Mouse (Mus musculus) CH12.LX (cell line): Measurements from ENCODE around the gene Tspan32. TPM values are rescaled to one million over a fixed set of nuclear protein-coding genes. Genes with fewer than 3 reads are reported as not detected.

Experiments used
- DNase-seq: peaks from one replicate; pipeline ENCODE4 v3.0.0-alpha.2; 2013; ENCODE audit errors: extremely low read depth
- H3K27ac ChIP-seq: 2 replicates; pipeline ENCODE4 v1.5.1; 2012; ENCODE audit warnings: low read depth, mild to moderate bottlenecking, control low read depth, moderate library complexity; ENCODE audit not compliant: insufficient read depth
- H3K27me3 ChIP-seq: replicated peaks from 2 replicates; pipeline ENCODE3; 2012; ENCODE audit warnings: inconsistent platforms
- H3K36me3 ChIP-seq, 2 experiments: replicated peaks in 1 of 2; 2 replicates each; pipeline versions ENCODE3 to v1.6.1; 2012; ENCODE audit warnings: inconsistent platforms in 1 of 2, low read length in 1 of 2, mild to moderate bottlenecking in 1 of 2, mixed read lengths in 1 of 2, moderate library complexity in 1 of 2; ENCODE audit not compliant: control insufficient read depth in 1 of 2, insufficient read depth in 1 of 2
- H3K4me1 ChIP-seq, 2 experiments: 2 replicates each; pipeline ENCODE4 v1.6.1; 2012; ENCODE audit warnings: inconsistent platforms in 1 of 2, moderate library complexity in 1 of 2; ENCODE audit not compliant: insufficient read depth in 2 of 2, control insufficient read depth in 1 of 2
- H3K4me2 ChIP-seq: 2 replicates; pipeline ENCODE4 v1.6.1; 2012; ENCODE audit warnings: low read depth, mild to moderate bottlenecking, control low read depth; ENCODE audit not compliant: poor library complexity, insufficient read depth, severe bottlenecking
- H3K4me3 ChIP-seq, 3 experiments: fragments of 150-350 bp in 1 of 3; sonication (generic) in 1 of 3; replicated peaks in 1 of 3; 2 replicates each; pipeline versions ENCODE3 to v1.5.1; 2011 to 2012; ENCODE audit warnings: low read depth in 2 of 3, low read length in 2 of 3, mild to moderate bottlenecking in 2 of 3, moderate library complexity in 2 of 3, control low read depth in 1 of 3, improper control_type of control experiment in 1 of 3, inconsistent platforms in 1 of 3, mixed read lengths in 1 of 3; ENCODE audit not compliant: poor library complexity in 1 of 3
- H3K79me2 ChIP-seq: replicated peaks from 2 replicates; pipeline ENCODE4 v1.6.1; 2012; ENCODE audit warnings: mild to moderate bottlenecking, moderate library complexity; ENCODE audit not compliant: control insufficient read depth, poor library complexity, insufficient read depth, severe bottlenecking; ENCODE audit errors: extremely low read depth
- H3K9ac ChIP-seq: 2 replicates; pipeline ENCODE4 v1.6.1; 2012; ENCODE audit warnings: low read depth, mild to moderate bottlenecking, control low read depth, moderate library complexity; ENCODE audit not compliant: insufficient read depth
- H3K9me3 ChIP-seq: replicated peaks from 2 replicates; pipeline ENCODE3; 2012; ENCODE audit warnings: low read length, inconsistent platforms, mixed read lengths
- CHD2 ChIP-seq: IDR thresholded peaks from 2 replicates; pipeline ENCODE4 v1.6.1; 2011; ENCODE audit warnings: low read length, improper control_type of control experiment
- CTCF ChIP-seq, 2 experiments: IDR thresholded peaks in 1 of 2; conservative IDR thresholded peaks in 1 of 2; 2 replicates each; pipeline ENCODE4 v1.5.1; 2011 to 2012; ENCODE audit warnings: low read depth in 2 of 2, low read length in 2 of 2, improper control_type of control experiment in 1 of 2, inconsistent platforms in 1 of 2, mild to moderate bottlenecking in 1 of 2, moderate library complexity in 1 of 2
- ETS1 ChIP-seq: conservative IDR thresholded peaks from 2 replicates; pipeline ENCODE4 v1.6.1; 2012; ENCODE audit warnings: low read depth, mild to moderate bottlenecking, inconsistent platforms, low read length, improper control_type of control experiment, moderate library complexity
- GABPA ChIP-seq: IDR thresholded peaks from 2 replicates; pipeline ENCODE4 v1.6.1; 2012; ENCODE audit warnings: low read depth, low read length, improper control_type of control experiment, inconsistent platforms; ENCODE audit not compliant: insufficient replicate concordance
- KAT2A ChIP-seq: IDR thresholded peaks from 2 replicates; pipeline ENCODE4 v1.6.1; 2012; ENCODE audit warnings: low read length, improper control_type of control experiment, inconsistent platforms; ENCODE audit not compliant: insufficient replicate concordance
- MAFK ChIP-seq: IDR thresholded peaks from 2 replicates; pipeline ENCODE4 v1.6.1; 2011; ENCODE audit warnings: low read length, improper control_type of control experiment; ENCODE audit not compliant: insufficient replicate concordance
- MAX ChIP-seq: IDR thresholded peaks from 2 replicates; pipeline ENCODE4 v1.6.1; 2011; ENCODE audit warnings: low read length, improper control_type of control experiment
- MAZ ChIP-seq: IDR thresholded peaks from 2 replicates; pipeline ENCODE4 v1.6.1; 2012; ENCODE audit warnings: low read depth, mild to moderate bottlenecking, inconsistent platforms, low read length, improper control_type of control experiment, moderate library complexity
- MEF2A ChIP-seq: IDR thresholded peaks from 2 replicates; pipeline ENCODE4 v1.6.1; 2014; ENCODE audit warnings: low read depth, mild to moderate bottlenecking, inconsistent platforms, low read length, improper control_type of control experiment, borderline replicate concordance
- NELFE ChIP-seq: IDR thresholded peaks from 2 replicates; pipeline ENCODE4 v1.6.1; 2011; ENCODE audit warnings: low read depth, low read length, improper control_type of control experiment
- NRF1 ChIP-seq: IDR thresholded peaks from 2 replicates; pipeline ENCODE4 v1.6.1; 2014; ENCODE audit warnings: low read depth, mild to moderate bottlenecking, inconsistent platforms, low read length, improper control_type of control experiment, moderate library complexity
- RAD21 ChIP-seq: IDR thresholded peaks from 2 replicates; pipeline ENCODE4 v1.6.1; 2011; ENCODE audit warnings: low read depth, mild to moderate bottlenecking, low read length, improper control_type of control experiment, moderate library complexity
- SMC3 ChIP-seq: IDR thresholded peaks from 2 replicates; pipeline ENCODE4 v1.6.1; 2011; ENCODE audit warnings: low read depth, low read length, improper control_type of control experiment
- TBP ChIP-seq: conservative IDR thresholded peaks from 2 replicates; pipeline ENCODE4 v1.6.1; 2011; ENCODE audit warnings: low read depth, low read length, improper control_type of control experiment
- TCF12 ChIP-seq: IDR thresholded peaks from 2 replicates; pipeline ENCODE4 v1.6.1; 2014; ENCODE audit warnings: low read depth, mild to moderate bottlenecking, inconsistent platforms, low read length, improper control_type of control experiment
- USF2 ChIP-seq: conservative IDR thresholded peaks from 2 replicates; pipeline ENCODE4 v1.6.1; 2011; ENCODE audit warnings: low read depth, low read length, improper control_type of control experiment
- ZC3H11A ChIP-seq: IDR thresholded peaks from 2 replicates; pipeline ENCODE4 v1.6.1; 2012; ENCODE audit warnings: low read depth, mild to moderate bottlenecking, inconsistent platforms, low read length, improper control_type of control experiment
- ZKSCAN1 ChIP-seq: IDR thresholded peaks from 2 replicates; pipeline ENCODE4 v1.6.1; 2012; ENCODE audit warnings: low read depth, inconsistent platforms, low read length, improper control_type of control experiment, borderline replicate concordance
- ZMIZ1 ChIP-seq: IDR thresholded peaks from 2 replicates; pipeline ENCODE4 v1.6.1; 2012; ENCODE audit warnings: low read depth, mild to moderate bottlenecking, inconsistent platforms, low read length, improper control_type of control experiment
- ZNF384 ChIP-seq: IDR thresholded peaks from 2 replicates; pipeline ENCODE4 v1.6.1; 2012; ENCODE audit warnings: low read depth, low read length, improper control_type of control experiment, inconsistent platforms
- dilution Hi-C: fragments of 300-500 bp; cut with MboI; formaldehyde crosslinking; loops from 2 replicates; pipeline ENCODE4 v1.14.3; 2020; ENCODE audit warnings: low sequenced_read_pairs; ENCODE audit not compliant: extremely low pct_unique_long_range_greater_than_20kb, extremely low pct_ligation_motif_present
- in situ Hi-C: fragments of 300-500 bp; cut with MboI; formaldehyde crosslinking; loops from 3 replicates; pipeline ENCODE4 v1.14.3; 2019; ENCODE audit warnings: low sequenced_read_pairs, low pct_ligation_motif_present, low pct_unique_long_range_greater_than_20kb, mixed read lengths
- polyA plus RNA-seq: library from polyadenylated mRNA; unstranded; fragments of >175 nt; gene quantifications from 2 replicates; pipeline ENCODE4 v1.2.1, GENCODE M21; 2012; ENCODE audit warnings: low read depth; ENCODE audit not compliant: insufficient read length
- total RNA-seq, 2 experiments: library from RNA; depleted of rRNA; stranded (reverse); fragments of 300-350 nt in 1 of 2; fragments of >200 nt in 1 of 2; gene quantifications; 2 replicates each; pipeline ENCODE4 v1.2.3; 2012 to 2014

Gene Tspan32
- total and polyA plus RNA-seq, 3 experiments = 28.2 to 34.5 (median 28.6) TPM

DNA sequence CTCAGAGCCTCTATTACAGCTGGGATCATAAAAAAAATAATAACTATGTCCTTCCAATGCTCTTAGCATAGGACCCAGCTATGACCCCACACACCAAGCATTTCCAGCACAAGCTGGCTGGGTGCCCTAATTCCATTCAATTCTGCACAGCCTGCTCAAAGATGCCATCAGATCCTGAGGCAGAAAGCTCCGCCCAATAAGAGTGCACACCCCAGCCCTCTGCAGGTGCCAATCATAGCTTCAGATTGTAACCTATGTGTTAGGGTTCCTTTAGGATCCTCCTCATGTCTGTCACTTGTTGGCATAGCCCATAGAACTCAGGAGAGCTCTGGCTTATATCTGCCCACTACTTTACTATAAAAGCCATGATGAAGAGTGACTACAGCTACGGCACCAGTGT, 7.8 kb upstream of the Tspan32 start:
- Histone ChIP-seq H3K9ac (no peak overlapping the region), H3K4me1 (peaks cover 3 to 15% of the 10 kb centered on the region in 2 experiments), H3K36me3 (peaks cover 0 to 13% of the 10 kb centered on the region in 2 experiments)

DNA sequence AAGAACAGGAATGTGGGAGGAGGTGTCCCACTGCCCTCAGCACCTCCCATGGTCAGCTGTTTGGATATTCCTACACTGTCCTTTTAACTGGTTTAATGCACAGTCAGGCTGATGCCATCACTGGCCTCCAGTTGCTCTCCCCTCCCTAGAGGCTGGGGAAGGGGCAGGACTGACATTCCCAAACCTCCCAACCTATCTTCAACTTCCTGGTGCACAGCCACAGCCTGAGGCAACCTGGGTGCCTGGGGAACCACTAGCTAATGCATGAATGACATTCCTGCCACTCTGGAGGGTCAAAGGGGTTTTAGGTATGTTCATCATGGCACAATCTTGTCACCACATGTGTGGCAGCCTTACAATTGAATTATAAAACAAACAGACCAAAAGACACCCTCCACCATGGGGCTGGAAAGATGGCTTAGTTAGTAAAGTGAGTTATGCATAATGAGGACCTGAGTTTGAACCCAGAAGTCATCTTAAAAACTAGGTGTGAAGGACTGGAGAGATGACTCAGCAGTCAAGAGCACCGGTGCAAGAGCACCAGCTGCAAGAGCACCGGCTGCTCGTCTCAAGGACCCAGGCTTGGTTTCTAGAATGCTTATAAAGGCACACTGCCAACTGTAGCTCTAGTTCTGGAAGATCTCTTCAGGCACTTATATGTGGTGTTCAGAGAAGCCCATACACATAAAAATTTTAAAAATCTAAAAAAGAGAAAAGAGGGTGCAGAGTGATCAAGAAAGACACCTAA, 7.3 kb upstream of the Tspan32 start:
- H3K4me2 ChIP-seq = no peak overlapping the region

More for the DNA sequence above, 7.8 kb upstream of the Tspan32 start:
- H3K4me3 ChIP-seq = no peak overlapping the region
- no peak for TF ChIP-seq USF2
- no peak for TF ChIP-seq ZC3H11A
- no peak for TF ChIP-seq ZKSCAN1
- TF ChIP-seq MEF2A = no peak
- TF ChIP-seq MAX = no peak
- no peak for TF ChIP-seq GABPA
- TF ChIP-seq MAFK = no peak
- no peak for TF ChIP-seq TCF12
- no peak for TF ChIP-seq MAZ
- H3K79me2 ChIP-seq = no peaks in the 10 kb centered on the region
- H3K9me3 ChIP-seq = no peaks in the 10 kb centered on the region
- H3K27ac ChIP-seq = no peak overlapping the region
- dilution Hi-C loops = no loop called here
- in situ Hi-C loops = no loop called here
- H3K4me2 ChIP-seq = no peak overlapping the region
- no peak for DNase-seq
- no peaks in the 10 kb centered on the region for H3K27me3 ChIP-seq

DNA sequence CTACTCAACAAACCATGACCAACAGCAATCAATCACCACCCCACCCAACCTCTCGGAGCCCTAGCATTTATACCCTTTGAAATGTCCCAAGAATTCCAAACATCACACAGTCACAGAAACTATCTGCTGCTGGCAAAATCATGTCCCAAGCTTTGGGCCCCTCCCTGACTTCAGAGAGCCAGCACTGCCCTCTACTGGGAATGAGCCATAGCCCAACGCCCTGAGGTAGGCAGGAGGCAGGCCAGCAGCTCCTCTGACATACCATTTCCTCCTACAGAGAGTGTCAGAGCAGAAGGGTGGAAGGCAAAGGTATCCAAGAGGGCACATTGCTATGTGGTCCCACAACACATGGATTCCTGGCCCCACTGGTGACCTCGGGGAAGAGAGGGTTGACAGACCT, 2.2 kb upstream of the Tspan32 start:
- TF ChIP-seq MAZ (0 out of 2 replicates have a peak, but pooled peaks have one; percentile 64), USF2 (no peak), SMC3 (peak; percentile 67), TBP (no peak), CTCF (conservative IDR thresholded peaks at IDR 0.05 in 1 of 2, IDR thresholded peaks at IDR 0.05 in 1 of 2; ENCODE audit: low read depth in 2 of 2, low read length in 2 of 2) (peak; percentile 19 to 77; a peak in 3 of 4 replicates), ETS1 (no peak), RAD21 (peak; percentile 68), CHD2 (no peak), ZMIZ1 (no peak), TCF12 (no peak), NRF1 (no peak), NELFE (no peak), KAT2A (no peak)
- Histone ChIP-seq H3K4me1 (peaks cover 13 to 33% of the 10 kb centered on the region in 2 experiments), H3K79me2 (peaks cover 21% of the 10 kb centered on the region), H3K27ac (no peak overlapping the region), H3K9me3 (no peaks in the 10 kb centered on the region), H3K9ac (no peak overlapping the region), H3K4me2 (no peak overlapping the region), H3K36me3 (peaks cover 0 to 2% of the 10 kb centered on the region in 2 experiments), H3K4me3 (no peak overlapping the region), H3K27me3 (no peaks in the 10 kb centered on the region)
- dilution Hi-C loops = no loop called here
- in situ Hi-C loops = loop anchor here (25.0 kb wide), 1 partner anchor 540 kb away; the partner anchor contains the start of gene Lsp1
- no peak for DNase-seq

More for the DNA sequence above, 7.3 kb upstream of the Tspan32 start:
- H3K4me1 ChIP-seq = peaks cover 3 to 19% of the 10 kb centered on the region in 2 experiments
- peak; percentile 45; the same call in 1 of the 2 replicates for TF ChIP-seq MAFK
- no peak for TF ChIP-seq ZNF384
- H3K79me2 ChIP-seq = no peaks in the 10 kb centered on the region
- no peaks in the 10 kb centered on the region for H3K27me3 ChIP-seq
- in situ Hi-C loops = no loop called here
- no peak overlapping the region for H3K9ac ChIP-seq
- H3K9me3 ChIP-seq = no peaks in the 10 kb centered on the region
- H3K36me3 ChIP-seq = peaks cover 0 to 10% of the 10 kb centered on the region in 2 experiments
- H3K4me3 ChIP-seq = no peak overlapping the region
- no peak for DNase-seq
- no peak overlapping the region for H3K27ac ChIP-seq
- dilution Hi-C loops = no loop called here
